Mouse (Mus musculus): ENCODE results near the gene Il18r1. TPM values are rescaled to one million over a fixed set of nuclear protein-coding genes. Genes with fewer than 3 reads are reported as not detected.

Gene Il18r1
- polyA plus RNA-seq, 1 experiment, result not detected

GRCm38 (mm10) chr1:40474336-40474735 lies 9.0 kb downstream of the Il18r1 start:
- no peak for TF ChIP-seq POLR2A (IDR thresholded peaks at IDR 0.05; ENCODE audit: insufficient read length, low read depth)
- no peak for TF ChIP-seq SRF (IDR thresholded peaks at IDR 0.05; ENCODE audit: control insufficient read depth, insufficient read length, low read depth)
- TF ChIP-seq MAX (IDR thresholded peaks at IDR 0.05; ENCODE audit: low read depth), result no peak
- Histone ChIP-seq H3K4me2 (ENCODE audit: low read depth) (no peak overlapping the region), H3K4me3 (no peak overlapping the region), H3K27me3 (ENCODE audit: control insufficient read depth, insufficient read depth, insufficient read length) (no peaks in the 10 kb centered on the region), H3K36me3 (ENCODE audit: control insufficient read depth, insufficient read depth) (no peaks in the 10 kb centered on the region), H3ac (ENCODE audit: control insufficient read depth, insufficient read length) (no peak overlapping the region), H3K79me2 (ENCODE audit: control insufficient read depth, insufficient read depth) (no peaks in the 10 kb centered on the region)

GRCm38 (mm10) chr1:40475697-40476096 lies 10.3 kb downstream of the Il18r1 start:
- no peak for TF ChIP-seq MYOG (IDR thresholded peaks at IDR 0.05; ENCODE audit: control insufficient read depth in 1 of 3, insufficient read depth in 1 of 3, insufficient read length in 2 of 3, low read depth in 2 of 3)
- no peak for TF ChIP-seq CEBPB (IDR thresholded peaks at IDR 0.05; ENCODE audit: insufficient read depth, poor library complexity, severe bottlenecking)
- no peak for TF ChIP-seq POLR2A (IDR thresholded peaks at IDR 0.05; ENCODE audit: insufficient read length, low read depth)
- TF ChIP-seq TCF12 (IDR thresholded peaks at IDR 0.05; ENCODE audit: insufficient read depth, poor library complexity, severe bottlenecking), result no peak
- no peak for TF ChIP-seq MYOD1 (IDR thresholded peaks at IDR 0.05; ENCODE audit: control insufficient read depth in 1 of 3, insufficient read length in 2 of 3, low read depth in 2 of 3)
- no peak for TF ChIP-seq TCF3 (IDR thresholded peaks at IDR 0.05; ENCODE audit: insufficient read length, low read depth)
- no peak for TF ChIP-seq SRF (IDR thresholded peaks at IDR 0.05; ENCODE audit: control insufficient read depth, insufficient read length, low read depth)
- TF ChIP-seq USF1 (IDR thresholded peaks at IDR 0.05; ENCODE audit: low read depth), result no peak
- no peak for TF ChIP-seq POLR2AphosphoS2 (IDR thresholded peaks at IDR 0.05; ENCODE audit: insufficient read length, low read depth)
- no peak for TF ChIP-seq REST (IDR thresholded peaks at IDR 0.05; ENCODE audit: insufficient read depth, insufficient read length)
- TF ChIP-seq MAX (IDR thresholded peaks at IDR 0.05; ENCODE audit: low read depth), result no peak
- TF ChIP-seq E2F4 (IDR thresholded peaks at IDR 0.05; ENCODE audit: insufficient read depth), result no peak
- Histone ChIP-seq H3K79me2 (ENCODE audit: control insufficient read depth, insufficient read depth) (no peaks in the 10 kb centered on the region), H3K4me2 (ENCODE audit: low read depth) (no peak overlapping the region), H3K36me3 (ENCODE audit: control insufficient read depth, insufficient read depth) (no peaks in the 10 kb centered on the region), H3K4me3 (no peak overlapping the region), H3K27me3 (ENCODE audit: control insufficient read depth, insufficient read depth, insufficient read length) (no peaks in the 10 kb centered on the region), H3ac (ENCODE audit: control insufficient read depth, insufficient read length) (no peak overlapping the region)

GRCm38 (mm10) chr1:40476756-40477155 lies 11.4 kb downstream of the Il18r1 start:
- Histone ChIP-seq H3K27me3 (ENCODE audit: control insufficient read depth, insufficient read depth, insufficient read length) (peaks cover 4% of the 10 kb centered on the region), H3K79me2 (ENCODE audit: control insufficient read depth, insufficient read depth) (no peaks in the 10 kb centered on the region), H3K36me3 (ENCODE audit: control insufficient read depth, insufficient read depth) (no peaks in the 10 kb centered on the region), H3K4me2 (ENCODE audit: low read depth) (no peak overlapping the region), H3K4me3 (no peak overlapping the region), H3ac (ENCODE audit: control insufficient read depth, insufficient read length) (no peak overlapping the region)
- TF ChIP-seq USF1 (IDR thresholded peaks at IDR 0.05; ENCODE audit: low read depth) (no peak), MYOD1 (IDR thresholded peaks at IDR 0.05; ENCODE audit: control insufficient read depth in 1 of 3, insufficient read length in 2 of 3, low read depth in 2 of 3) (no peak), POLR2A (IDR thresholded peaks at IDR 0.05; ENCODE audit: insufficient read length, low read depth) (no peak), REST (IDR thresholded peaks at IDR 0.05; ENCODE audit: insufficient read depth, insufficient read length) (no peak), TCF3 (IDR thresholded peaks at IDR 0.05; ENCODE audit: insufficient read length, low read depth) (no peak), SRF (IDR thresholded peaks at IDR 0.05; ENCODE audit: control insufficient read depth, insufficient read length, low read depth) (no peak), E2F4 (IDR thresholded peaks at IDR 0.05; ENCODE audit: insufficient read depth) (no peak)

GRCm38 (mm10) chr1:40479505-40479923 lies 14.2 kb downstream of the Il18r1 start:
- Histone ChIP-seq H3K27me3 (ENCODE audit: control insufficient read depth, insufficient read depth, insufficient read length) (peaks cover 4% of the 10 kb centered on the region), H3K79me2 (ENCODE audit: control insufficient read depth, insufficient read depth) (no peaks in the 10 kb centered on the region), H3ac (ENCODE audit: control insufficient read depth, insufficient read length) (no peak overlapping the region), H3K4me3 (no peak overlapping the region), H3K4me2 (ENCODE audit: low read depth) (no peak overlapping the region), H3K36me3 (ENCODE audit: control insufficient read depth, insufficient read depth) (no peaks in the 10 kb centered on the region)
- TF ChIP-seq USF1 (IDR thresholded peaks at IDR 0.05; ENCODE audit: low read depth) (no peak), TCF3 (IDR thresholded peaks at IDR 0.05; ENCODE audit: insufficient read length, low read depth) (no peak), MYOG (IDR thresholded peaks at IDR 0.05; ENCODE audit: control insufficient read depth in 1 of 3, insufficient read depth in 1 of 3, insufficient read length in 2 of 3, low read depth in 2 of 3) (no peak), SRF (IDR thresholded peaks at IDR 0.05; ENCODE audit: control insufficient read depth, insufficient read length, low read depth) (no peak), MYOD1 (IDR thresholded peaks at IDR 0.05; ENCODE audit: control insufficient read depth in 1 of 3, insufficient read length in 2 of 3, low read depth in 2 of 3) (no peak), E2F4 (IDR thresholded peaks at IDR 0.05; ENCODE audit: insufficient read depth) (no peak), MAX (IDR thresholded peaks at IDR 0.05; ENCODE audit: low read depth) (no peak), CEBPB (IDR thresholded peaks at IDR 0.05; ENCODE audit: insufficient read depth, poor library complexity, severe bottlenecking) (no peak), POLR2AphosphoS2 (IDR thresholded peaks at IDR 0.05; ENCODE audit: insufficient read length, low read depth) (no peak), TCF12 (IDR thresholded peaks at IDR 0.05; ENCODE audit: insufficient read depth, poor library complexity, severe bottlenecking) (no peak), REST (IDR thresholded peaks at IDR 0.05; ENCODE audit: insufficient read depth, insufficient read length) (no peak), POLR2A (IDR thresholded peaks at IDR 0.05; ENCODE audit: insufficient read length, low read depth) (no peak)

GRCm38 (mm10) chr1:40494594-40494993 lies 29.2 kb downstream of the Il18r1 start:
- no peaks in the 10 kb centered on the region for H3K79me2 ChIP-seq (ENCODE audit: control insufficient read depth, insufficient read depth)
- no peak overlapping the region for H3ac ChIP-seq (ENCODE audit: control insufficient read depth, insufficient read length)
- no peaks in the 10 kb centered on the region for H3K36me3 ChIP-seq (ENCODE audit: control insufficient read depth, insufficient read depth)
- H3K27me3 ChIP-seq (ENCODE audit: control insufficient read depth, insufficient read depth, insufficient read length), result no peaks in the 10 kb centered on the region
- no peak overlapping the region for H3K4me3 ChIP-seq
- no peak for TF ChIP-seq POLR2A (IDR thresholded peaks at IDR 0.05; ENCODE audit: insufficient read length, low read depth)
- no peak for TF ChIP-seq SRF (IDR thresholded peaks at IDR 0.05; ENCODE audit: control insufficient read depth, insufficient read length, low read depth)
- H3K4me2 ChIP-seq (ENCODE audit: low read depth), result no peak overlapping the region

Data from myocyte (in vitro differentiated cells).